Mouse (Mus musculus) limb, embryonic 10.5 days (tissue): ENCODE measurements around the gene Herc6. TPM values are rescaled to one million over a fixed set of nuclear protein-coding genes. Genes with fewer than 3 reads are reported as not detected.

Experiments
- DNase-seq: peaks from one replicate; pipeline ENCODE4 v3.0.0-alpha.2; 2017; ENCODE audit warnings: low spot score
- H3K27ac ChIP-seq: fragments of 300-500 bp; sonication (generic); 2 replicates; pipeline ENCODE4 v1.5.1; 2016; ENCODE audit warnings: mild to moderate bottlenecking
- H3K27me3 ChIP-seq: fragments of 300-500 bp; sonication (generic); 2 replicates; pipeline ENCODE4 v1.6.1; 2016; ENCODE audit warnings: low read depth, mild to moderate bottlenecking; ENCODE audit not compliant: poor library complexity, severe bottlenecking
- H3K36me3 ChIP-seq: fragments of 300-500 bp; sonication (generic); 2 replicates; pipeline ENCODE4 v1.6.1; 2016; ENCODE audit warnings: mild to moderate bottlenecking, moderate library complexity
- H3K4me1 ChIP-seq: fragments of 300-500 bp; sonication (generic); 2 replicates; pipeline ENCODE4 v1.6.1; 2016
- H3K4me3 ChIP-seq: fragments of 300-500 bp; sonication (generic); 2 replicates; pipeline ENCODE4 v1.5.1; 2016; ENCODE audit warnings: mild to moderate bottlenecking, moderate library complexity
- H3K9me3 ChIP-seq: fragments of 300-500 bp; sonication (generic); replicated peaks from 2 replicates; pipeline ENCODE4 v1.6.1; 2016; ENCODE audit warnings: mild to moderate bottlenecking
- WGBS: fragments of 180-500 bp; shearing (Covaris S2); methylation state at CpG from one replicate; pipeline ENCODE4 v1.1.7; 2016; 5-methylcytosine and 5-hydroxymethylcytosine counted together
- polyA plus RNA-seq: library from polyadenylated mRNA; unstranded; fragments of >200 nt; fragmentation: Nextera tagmentation; extraction: Ambion mirVana; gene quantifications from 2 replicates; pipeline ENCODE4 v1.2.1, GENCODE M21; 2016

Herc6 gene
- polyA plus RNA-seq, 1 experiment from 2014 or later: 3.0 TPM

DNA sequence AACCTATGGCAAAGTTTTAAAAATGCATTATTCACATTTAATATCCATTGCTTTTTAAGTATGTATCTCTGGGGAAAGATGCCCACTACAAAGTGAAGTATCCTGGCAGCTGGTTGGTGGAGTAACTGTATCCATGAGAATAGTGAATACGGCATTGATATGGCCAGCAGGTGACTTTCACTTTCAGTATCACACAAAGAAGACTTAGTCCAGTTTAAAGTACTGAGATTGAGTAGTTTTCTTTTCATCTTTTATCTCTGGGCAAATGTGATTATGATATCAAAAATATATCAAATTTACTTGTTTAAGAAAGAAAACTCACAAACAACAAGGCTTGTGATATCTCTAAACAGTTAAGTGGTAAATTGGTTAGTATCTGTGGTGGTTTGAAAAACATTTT is 125.9 kb downstream of the Herc6 start:
- H3K4me3 ChIP-seq: no peak overlapping the region
- no peak for DNase-seq
- H3K4me1 ChIP-seq: peaks cover 7% of the 10 kb centered on the region; the same call in 1 of the 2 replicates
- H3K9me3 ChIP-seq: no peaks in the 10 kb centered on the region
- no peaks in the 10 kb centered on the region for H3K27me3 ChIP-seq
- H3K27ac ChIP-seq: no peak overlapping the region
- 93% methylated on average over 1 of the region's 1 CpGs for WGBS
- no peaks in the 10 kb centered on the region for H3K36me3 ChIP-seq

DNA sequence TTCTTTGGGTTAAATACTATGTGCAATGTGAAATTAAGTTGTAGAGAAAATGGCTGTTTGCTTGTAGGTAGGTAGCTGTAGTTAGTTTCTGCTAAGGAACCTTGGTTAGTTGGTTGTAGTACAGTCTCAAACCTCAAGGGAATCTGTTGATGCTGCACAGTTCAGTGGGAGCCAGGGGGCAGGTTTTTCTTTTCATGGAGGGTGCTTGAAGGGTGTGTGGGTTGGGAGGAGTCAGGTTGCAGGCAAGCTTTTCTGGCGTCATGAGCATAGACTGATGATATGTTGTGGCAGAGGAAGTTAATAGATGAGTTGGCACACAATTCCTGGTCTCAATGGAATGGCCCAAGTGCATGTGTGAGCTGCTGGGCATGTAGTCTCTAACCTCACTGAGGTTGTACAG is 130.9 kb downstream of the Herc6 start:
- DNase-seq: no peak
- no peak overlapping the region for H3K4me3 ChIP-seq
- H3K27me3 ChIP-seq: no peaks in the 10 kb centered on the region
- no peak overlapping the region for H3K27ac ChIP-seq
- WGBS: 19% methylated on average over 1 of the region's 1 CpGs
- no peaks in the 10 kb centered on the region for H3K9me3 ChIP-seq
- peaks cover 5% of the 10 kb centered on the region for H3K36me3 ChIP-seq
- no peaks in the 10 kb centered on the region for H3K4me1 ChIP-seq

Other genes with a start within 250 kb of the Herc6 start
- not detected in 2 replicates for gene Vmn1r17, start 217.3 kb upstream of the Herc6 start, polyA plus RNA-seq
- gene Vmn1r18, start 185.2 kb upstream of the Herc6 start, polyA plus RNA-seq: not detected in 2 replicates
- gene Vmn1r19, start 177.2 kb upstream of the Herc6 start, polyA plus RNA-seq: not detected in 2 replicates
- not detected in 2 replicates for gene Vmn1r20, start 152.1 kb upstream of the Herc6 start, polyA plus RNA-seq
- gene Ppm1k, start 45.5 kb upstream of the Herc6 start, polyA plus RNA-seq: 3.4 and 3.7 TPM in 2 replicates
- 18.7 and 18.8 TPM in 2 replicates for gene Pyurf, start 111.1 kb downstream of the Herc6 start, polyA plus RNA-seq
- gene Lancl2, start 121.5 kb downstream of the Herc6 start, polyA plus RNA-seq: 29.9 and 34.3 TPM in 2 replicates
- 51.7 and 60.3 TPM in 2 replicates for gene Vopp1, start 244.2 kb downstream of the Herc6 start, polyA plus RNA-seq